Mouse (Mus musculus): ENCODE measurements around the gene Zfp978. TPM values are rescaled to one million over a fixed set of nuclear protein-coding genes. Genes with fewer than 3 reads are reported as not detected.
"Not testable (repeated sequence)": the region's sequence is repeated elsewhere in the genome, so short reads cannot be mapped to it uniquely, and the experiment has no call there.

Zfp978 gene
- total and polyA plus RNA-seq, 2 experiments = not detected

DNA sequence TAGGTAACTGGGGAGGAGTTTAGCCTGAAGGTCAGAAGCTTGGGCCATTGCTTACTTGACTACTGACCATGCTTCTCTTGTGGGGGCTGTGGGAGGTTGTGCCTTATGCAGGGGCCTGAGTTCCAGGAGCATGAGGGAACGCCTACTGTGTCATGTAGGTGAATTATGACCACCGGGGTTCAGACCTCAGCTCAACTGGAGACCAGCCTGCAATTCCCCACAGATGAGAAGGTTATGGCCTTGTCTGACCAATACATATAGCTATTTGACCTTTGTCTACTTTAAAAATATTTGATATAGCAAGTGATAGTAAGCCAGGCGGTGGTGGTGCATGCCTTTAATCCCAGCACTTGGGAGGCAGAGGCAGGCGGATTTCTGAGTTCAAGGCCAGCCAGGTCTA, 22.1 kb downstream of the Zfp978 start:
- not testable (repeated sequence) for H3K9ac ChIP-seq (ENCODE audit: low read depth, low read length); H3K79me2 ChIP-seq (ENCODE audit: control insufficient read depth, insufficient read depth, low read length); DNase-seq (ENCODE audit: extremely low read depth, low read depth, low spot score); H3K36me3 ChIP-seq (ENCODE audit: control insufficient read depth, insufficient read depth, low read length); H3K4me1 ChIP-seq (ENCODE audit: control insufficient read depth, insufficient read depth, low read length); H3K27me3 ChIP-seq (ENCODE audit: control insufficient read depth, insufficient read depth, low read length); H3K4me3 ChIP-seq (ENCODE audit: insufficient read depth, low read depth, low read length); H3K27ac ChIP-seq (replicated peaks; ENCODE audit: insufficient read depth, low read depth, low read length)
- WGBS = 82% methylated on average over 4 of the region's 4 CpGs

GRCm38 (mm10) chr4:147397201-147397600, 36.1 kb downstream of the Zfp978 start:
- not testable (repeated sequence) for DNase-seq (ENCODE audit: extremely low read depth, low read depth, low spot score); H3K79me2 ChIP-seq (ENCODE audit: control insufficient read depth, insufficient read depth, low read length); H3K9ac ChIP-seq (ENCODE audit: low read depth, low read length); H3K27me3 ChIP-seq (ENCODE audit: control insufficient read depth, insufficient read depth, low read length); H3K27ac ChIP-seq (replicated peaks; ENCODE audit: insufficient read depth, low read depth, low read length); H3K4me3 ChIP-seq (ENCODE audit: insufficient read depth, low read depth, low read length); H3K4me1 ChIP-seq (ENCODE audit: control insufficient read depth, insufficient read depth, low read length); H3K36me3 ChIP-seq (ENCODE audit: control insufficient read depth, insufficient read depth, low read length)
- 86% methylated on average over 3 of the region's 3 CpGs for WGBS

GRCm38 (mm10) chr4:147397934-147398682, 37.0 kb downstream of the Zfp978 start:
- WGBS = 69% methylated on average over 6 of the region's 6 CpGs
- H3K4me1 ChIP-seq (ENCODE audit: control insufficient read depth, insufficient read depth, low read length); H3K79me2 ChIP-seq (ENCODE audit: control insufficient read depth, insufficient read depth, low read length): not testable (repeated sequence)

GRCm38 (mm10) chr4:147398741-147399140, 37.6 kb downstream of the Zfp978 start:
- H3K9ac ChIP-seq (ENCODE audit: low read depth, low read length); DNase-seq (ENCODE audit: extremely low read depth, low read depth, low spot score); H3K4me1 ChIP-seq (ENCODE audit: control insufficient read depth, insufficient read depth, low read length); H3K36me3 ChIP-seq (ENCODE audit: control insufficient read depth, insufficient read depth, low read length); H3K79me2 ChIP-seq (ENCODE audit: control insufficient read depth, insufficient read depth, low read length); H3K27me3 ChIP-seq (ENCODE audit: control insufficient read depth, insufficient read depth, low read length); H3K4me3 ChIP-seq (ENCODE audit: insufficient read depth, low read depth, low read length); H3K27ac ChIP-seq (replicated peaks; ENCODE audit: insufficient read depth, low read depth, low read length): not testable (repeated sequence)
- WGBS = 83% methylated on average over 1 of the region's 1 CpGs

More at GRCm38 (mm10) chr4:147397934-147398682, 37.0 kb downstream of the Zfp978 start:
- DNase-seq (ENCODE audit: extremely low read depth, low read depth, low spot score); H3K9ac ChIP-seq (ENCODE audit: low read depth, low read length); H3K27me3 ChIP-seq (ENCODE audit: control insufficient read depth, insufficient read depth, low read length); H3K36me3 ChIP-seq (ENCODE audit: control insufficient read depth, insufficient read depth, low read length); H3K4me3 ChIP-seq (ENCODE audit: insufficient read depth, low read depth, low read length); H3K27ac ChIP-seq (replicated peaks; ENCODE audit: insufficient read depth, low read depth, low read length): not testable (repeated sequence)

DNA sequence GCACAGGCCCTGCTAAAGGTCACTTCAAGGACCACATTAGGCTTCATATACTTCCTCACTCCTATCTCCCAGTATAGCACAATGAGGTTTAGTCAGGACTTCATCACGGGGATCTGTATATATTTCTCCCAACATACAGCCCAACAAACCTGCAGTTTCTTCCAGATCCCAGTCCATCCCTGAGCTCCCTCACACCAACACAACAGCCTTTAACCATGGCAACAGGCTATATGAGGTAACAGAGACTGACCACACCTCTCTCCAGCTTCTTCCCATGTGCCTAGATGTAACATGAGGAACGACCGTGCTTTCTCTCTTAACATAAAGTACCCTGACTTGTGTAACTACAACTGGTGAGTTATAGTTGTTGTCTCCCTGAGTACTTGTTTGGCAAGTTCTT, 38.4 kb downstream of the Zfp978 start:
- DNase-seq (ENCODE audit: extremely low read depth, low read depth, low spot score); H3K27ac ChIP-seq (replicated peaks; ENCODE audit: insufficient read depth, low read depth, low read length); H3K27me3 ChIP-seq (ENCODE audit: control insufficient read depth, insufficient read depth, low read length); H3K9ac ChIP-seq (ENCODE audit: low read depth, low read length); H3K4me1 ChIP-seq (ENCODE audit: control insufficient read depth, insufficient read depth, low read length); H3K36me3 ChIP-seq (ENCODE audit: control insufficient read depth, insufficient read depth, low read length); H3K79me2 ChIP-seq (ENCODE audit: control insufficient read depth, insufficient read depth, low read length); H3K4me3 ChIP-seq (ENCODE audit: insufficient read depth, low read depth, low read length): not testable (repeated sequence)
- WGBS = 71% methylated on average over 3 of the region's 3 CpGs

- WGBS = 77% methylated on average over 8 of the region's 8 CpGs
- not testable (repeated sequence) for DNase-seq (ENCODE audit: extremely low read depth, low read depth, low spot score); H3K36me3 ChIP-seq (ENCODE audit: control insufficient read depth, insufficient read depth, low read length); H3K4me3 ChIP-seq (ENCODE audit: insufficient read depth, low read depth, low read length); H3K9ac ChIP-seq (ENCODE audit: low read depth, low read length); H3K4me1 ChIP-seq (ENCODE audit: control insufficient read depth, insufficient read depth, low read length); H3K27ac ChIP-seq (replicated peaks; ENCODE audit: insufficient read depth, low read depth, low read length); H3K79me2 ChIP-seq (ENCODE audit: control insufficient read depth, insufficient read depth, low read length); H3K27me3 ChIP-seq (ENCODE audit: control insufficient read depth, insufficient read depth, low read length)
These were observed 39.1 kb downstream of the Zfp978 start for GRCm38 (mm10) chr4:147400031-147400847.

GRCm38 (mm10) chr4:147400848-147401715, 40.0 kb downstream of the Zfp978 start:
- 78% methylated on average over 17 of the region's 17 CpGs for WGBS
- H3K4me3 ChIP-seq (ENCODE audit: insufficient read depth, low read depth, low read length); H3K27ac ChIP-seq (replicated peaks; ENCODE audit: insufficient read depth, low read depth, low read length); H3K27me3 ChIP-seq (ENCODE audit: control insufficient read depth, insufficient read depth, low read length); H3K36me3 ChIP-seq (ENCODE audit: control insufficient read depth, insufficient read depth, low read length); H3K79me2 ChIP-seq (ENCODE audit: control insufficient read depth, insufficient read depth, low read length); H3K9ac ChIP-seq (ENCODE audit: low read depth, low read length); H3K4me1 ChIP-seq (ENCODE audit: control insufficient read depth, insufficient read depth, low read length); DNase-seq (ENCODE audit: extremely low read depth, low read depth, low spot score): not testable (repeated sequence)

- H3K27me3 ChIP-seq (ENCODE audit: control insufficient read depth, insufficient read depth, low read length); H3K4me3 ChIP-seq (ENCODE audit: insufficient read depth, low read depth, low read length); H3K36me3 ChIP-seq (ENCODE audit: control insufficient read depth, insufficient read depth, low read length); H3K9ac ChIP-seq (ENCODE audit: low read depth, low read length); H3K27ac ChIP-seq (replicated peaks; ENCODE audit: insufficient read depth, low read depth, low read length); H3K79me2 ChIP-seq (ENCODE audit: control insufficient read depth, insufficient read depth, low read length); H3K4me1 ChIP-seq (ENCODE audit: control insufficient read depth, insufficient read depth, low read length); DNase-seq (ENCODE audit: extremely low read depth, low read depth, low spot score): not testable (repeated sequence)
- 77% methylated on average over 17 of the region's 17 CpGs for WGBS
These were observed 40.8 kb downstream of the Zfp978 start for GRCm38 (mm10) chr4:147401736-147402506.
